Mouse (Mus musculus) right cerebral cortex, postnatal 10 days (tissue): ENCODE measurements around the gene Pafah1b3.
"Not testable (repeated sequence)": the region's sequence is repeated elsewhere in the genome, so short reads cannot be mapped to it uniquely, and the experiment has no call there.

ENCODE experiments used
- DNase-seq, 2 experiments: peaks; one replicate each; pipeline ENCODE4 v3.0.0; 2021; ENCODE audit warnings: low spot score in 2 of 2

Gene Pafah1b3

GRCm38 (mm10) chr7:25269029-25269428 lies 28.8 kb downstream of the Pafah1b3 start:
- peak in 1 of 2 experiments; percentile 34 for DNase-seq

DNA sequence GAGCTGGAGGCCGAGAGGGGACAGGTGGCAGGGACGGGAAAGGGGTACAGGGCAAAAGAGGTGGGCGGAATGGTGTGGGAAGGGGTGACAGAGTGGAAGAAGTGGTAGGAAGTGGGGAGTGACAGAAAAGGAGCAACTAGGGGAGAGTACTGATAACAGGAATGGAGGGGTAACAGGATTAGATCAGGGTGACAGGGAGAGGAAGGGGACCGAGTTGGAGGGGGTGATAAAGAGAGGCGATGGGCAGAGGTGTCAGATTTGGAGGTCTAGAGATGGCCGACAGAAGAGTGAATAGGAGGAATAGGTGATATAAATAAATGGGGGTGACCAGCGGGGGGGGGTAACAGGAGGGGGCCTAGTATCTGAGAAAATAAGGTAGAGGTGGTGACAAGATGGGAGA lies 29.2 kb downstream of the Pafah1b3 start:
- DNase-seq = no peak

GRCm38 (mm10) chr7:25267751-25268463 lies 29.9 kb downstream of the Pafah1b3 start:
- peak; percentile 100 for DNase-seq

GRCm38 (mm10) chr7:25267301-25267750 lies 30.5 kb downstream of the Pafah1b3 start, which contains the start of gene Cic:
TSS of gene Cic (plus strand) at chr7:25267704.
- DNase-seq = peak; percentile 99 to 100

DNA sequence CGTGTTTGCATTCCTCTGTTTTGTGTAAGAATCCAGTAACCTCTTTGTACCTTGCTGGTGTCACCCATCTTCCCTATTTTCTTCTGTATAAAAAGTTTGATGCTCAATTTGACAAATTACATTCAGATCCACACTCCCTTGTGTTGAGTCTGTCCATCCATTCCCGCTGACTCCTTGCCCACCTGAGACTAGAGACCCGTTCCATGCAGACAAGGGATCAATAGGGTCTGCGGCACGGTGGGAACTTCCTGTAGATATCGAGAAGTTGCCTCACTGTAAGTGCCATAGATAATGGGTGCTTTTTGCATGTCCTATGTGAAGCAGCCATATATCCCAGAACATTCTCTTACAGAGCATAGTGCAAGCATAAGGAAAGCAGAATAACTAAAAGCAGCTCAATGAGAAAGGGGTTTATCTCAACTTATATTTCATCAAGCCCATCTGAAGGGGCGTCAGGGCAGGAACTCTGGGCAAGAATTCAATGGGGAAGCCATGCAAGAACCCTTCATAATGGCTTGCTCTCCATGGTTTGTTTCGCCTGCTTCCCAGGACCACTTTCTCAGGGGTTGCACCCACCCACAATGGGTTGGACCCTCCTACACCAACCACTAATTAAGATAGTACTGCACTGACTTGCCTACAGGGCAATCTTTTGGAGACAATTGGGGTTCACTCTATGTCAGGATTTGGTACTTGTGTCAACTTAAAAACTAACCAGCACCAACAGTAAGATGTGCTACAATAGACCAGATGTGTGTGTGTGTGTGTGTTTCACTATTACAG lies 31.4 kb downstream of the Pafah1b3 start:
- no peak for DNase-seq

- not testable (repeated sequence) for DNase-seq
These were observed 32.0 kb downstream of the Pafah1b3 start for GRCm38 (mm10) chr7:25265743-25266142.

DNA sequence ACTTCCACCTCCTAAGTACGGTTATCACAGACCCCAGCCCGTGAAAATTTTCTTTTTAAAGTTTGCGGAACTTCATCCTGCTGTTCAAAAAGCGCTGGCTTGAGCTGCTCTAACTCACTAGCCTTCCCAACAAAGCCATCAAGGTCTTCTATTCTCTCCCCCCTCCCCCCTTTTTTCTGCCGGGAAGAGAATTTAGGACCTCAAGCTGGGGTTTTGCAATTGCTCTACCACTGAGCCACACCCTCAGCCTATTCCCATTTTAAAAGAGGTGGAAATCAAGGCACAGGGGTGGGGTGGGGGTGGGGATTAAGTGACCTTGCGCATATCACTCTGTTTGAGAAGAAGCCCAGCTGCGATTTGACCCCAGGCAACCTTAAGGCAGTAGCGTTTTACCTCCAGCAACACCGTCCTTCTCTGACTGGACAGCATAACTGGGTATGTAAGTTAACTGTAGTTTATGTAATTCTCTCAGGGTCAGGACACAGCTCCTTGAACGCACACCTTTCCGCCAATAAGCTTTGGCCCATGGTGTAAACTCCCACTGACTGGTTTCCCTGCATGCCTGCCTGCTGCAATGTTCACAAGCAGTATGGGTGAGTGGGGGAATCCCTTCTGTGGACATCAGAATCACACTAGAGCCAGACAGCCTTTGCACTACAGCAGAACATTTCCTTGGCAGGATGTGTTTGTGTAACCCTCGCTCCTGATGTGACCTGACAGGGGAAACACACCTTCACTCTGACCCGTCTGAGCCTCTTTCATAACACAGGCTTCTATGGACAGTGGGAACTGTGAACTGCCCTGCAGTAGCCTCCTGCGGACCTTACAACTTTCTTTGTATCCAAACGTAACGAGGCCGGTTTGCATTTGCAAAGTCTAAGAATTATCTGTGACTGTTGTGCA lies 33.6 kb downstream of the Pafah1b3 start:
- no peak for DNase-seq

GRCm38 (mm10) chr7:25261896-25262295 lies 35.9 kb downstream of the Pafah1b3 start:
- DNase-seq = no peak

DNA sequence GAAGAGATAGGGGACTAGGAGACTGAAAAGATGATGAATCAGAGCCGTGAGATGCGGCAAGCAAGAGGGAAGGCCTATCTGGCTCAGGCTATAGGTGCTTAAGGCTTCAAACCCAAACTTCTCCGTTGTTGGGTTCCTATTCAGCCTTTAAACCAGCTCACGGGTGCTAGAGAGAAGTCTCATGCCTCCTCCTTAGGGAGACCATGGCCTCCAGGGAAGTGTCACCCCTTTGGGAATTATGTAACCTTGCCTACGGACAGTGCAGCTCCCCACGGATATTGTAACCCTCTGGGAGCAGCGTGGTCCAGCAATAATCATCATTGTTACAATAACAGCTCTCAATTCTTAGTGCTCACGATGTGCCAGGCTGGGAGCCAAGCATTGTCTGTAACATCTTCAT lies 46.0 kb downstream of the Pafah1b3 start:
- DNase-seq = peak in 1 of 2 experiments; percentile 47

GRCm38 (mm10) chr7:25251071-25251791 lies 46.6 kb downstream of the Pafah1b3 start:
- peak; percentile 76 to 81 for DNase-seq

GRCm38 (mm10) chr7:25250141-25250972 lies 47.4 kb downstream of the Pafah1b3 start, which contains the start of gene Erf:
TSS of gene Erf (minus strand) at chr7:25250761.
- peak; percentile 96 to 97 for DNase-seq

- DNase-seq = peak; percentile 80 to 85
These were observed 48.3 kb downstream of the Pafah1b3 start for GRCm38 (mm10) chr7:25249314-25250140.

DNA sequence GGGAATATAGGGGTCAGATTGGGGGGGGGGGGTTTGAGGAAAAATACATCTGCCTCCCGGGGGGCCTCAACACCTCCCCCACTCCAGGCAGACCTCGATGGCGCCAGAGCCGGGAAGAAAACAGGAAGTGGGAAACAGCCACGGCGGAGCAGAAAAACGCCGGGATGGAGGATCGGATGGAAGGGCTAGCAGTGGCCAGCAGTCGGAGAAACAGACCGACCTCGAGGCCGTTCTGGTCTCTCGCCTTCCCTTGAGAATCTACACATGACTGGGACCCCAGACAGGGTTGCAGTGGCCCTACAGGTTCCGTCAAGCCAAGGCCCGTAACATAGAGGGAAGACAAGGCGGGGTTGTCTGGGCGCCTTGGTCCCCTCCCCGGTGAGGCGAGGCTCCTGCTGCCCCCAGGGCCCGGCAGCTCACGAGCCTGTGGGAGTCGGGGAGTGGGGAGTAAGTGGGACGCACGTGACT lies 48.9 kb downstream of the Pafah1b3 start:
- DNase-seq = no peak

- peak; percentile 89 to 92 for DNase-seq
These were observed 49.7 kb downstream of the Pafah1b3 start for GRCm38 (mm10) chr7:25248018-25248647.

DNA sequence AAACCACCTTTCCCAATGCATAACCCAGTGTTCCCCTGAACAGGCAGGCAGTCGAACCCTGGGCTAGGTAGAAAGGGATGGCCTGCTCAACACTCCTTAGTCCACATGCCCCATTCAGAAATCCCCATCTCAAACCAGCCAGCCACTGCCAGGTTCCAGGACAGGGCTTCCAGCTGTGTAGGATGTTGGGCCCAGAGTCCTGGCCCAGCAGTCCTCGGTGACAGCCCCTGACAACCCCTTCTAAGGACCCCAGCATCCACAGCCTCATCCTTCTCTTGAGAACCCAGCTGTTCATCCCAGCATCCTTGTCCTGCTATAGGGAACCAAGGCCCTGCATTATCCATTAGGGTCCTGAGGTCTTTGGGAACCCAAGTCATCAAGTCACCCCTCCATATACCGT lies 50.3 kb downstream of the Pafah1b3 start:
- DNase-seq = no peak

DNA sequence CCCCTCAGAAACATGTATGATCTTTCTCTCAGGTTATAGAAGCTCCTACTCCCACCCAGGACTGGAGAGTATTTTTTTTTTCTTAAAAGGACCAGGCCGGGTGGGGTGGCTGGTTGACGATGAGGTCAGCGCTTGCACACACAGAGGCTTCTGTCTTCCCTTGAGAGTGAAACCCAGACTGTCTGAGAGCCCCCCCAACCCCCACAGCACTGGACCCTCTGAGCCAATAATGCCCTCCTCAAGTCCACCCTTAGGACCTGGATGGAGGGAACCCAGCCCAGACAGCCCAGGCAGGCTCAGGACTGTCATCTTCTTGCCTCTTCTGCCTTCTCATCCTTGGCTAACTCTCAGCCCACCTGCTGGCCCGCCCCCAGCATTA lies 51.0 kb downstream of the Pafah1b3 start:
- DNase-seq = peak; percentile 62 to 76

DNA sequence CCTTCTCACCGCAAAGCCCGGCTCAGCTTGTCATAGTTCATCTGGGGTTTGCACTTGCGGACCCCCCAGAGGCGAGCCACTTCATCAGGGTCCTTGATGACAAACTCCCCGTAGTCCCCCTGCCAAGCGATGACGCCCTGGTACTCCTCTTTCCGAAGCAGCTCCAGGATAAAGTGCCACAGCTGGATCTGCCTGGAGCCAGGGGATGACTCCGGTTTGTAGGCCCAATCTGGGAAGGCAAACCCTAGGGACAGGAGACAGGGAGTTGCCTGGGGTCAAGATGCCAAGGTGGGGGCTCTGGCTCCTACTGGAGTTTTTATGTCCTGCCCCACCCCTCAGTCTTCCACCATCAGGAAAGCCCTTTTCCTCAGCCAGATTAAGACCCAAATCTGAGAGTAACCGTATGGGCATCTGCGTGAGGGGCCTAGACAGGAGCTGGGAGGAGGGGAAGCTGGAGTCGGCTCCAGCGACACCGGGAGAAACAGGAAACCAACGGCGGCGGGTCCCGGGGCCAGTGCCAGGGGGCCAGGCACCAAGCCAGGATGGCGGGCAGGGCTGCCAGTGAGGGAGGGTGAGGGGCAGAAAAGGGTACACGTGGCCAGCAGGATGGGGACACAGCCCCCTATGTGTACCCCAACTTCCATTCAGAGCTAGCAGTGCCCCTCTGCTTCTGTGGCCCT lies 51.6 kb downstream of the Pafah1b3 start:
- peak; percentile 86 to 89 for DNase-seq
